Mouse (Mus musculus) Muller cell, postnatal 12 days (primary cell): ENCODE results near the gene Nr3c2.

ENCODE experiments used
- DNase-seq: peaks from one replicate; pipeline ENCODE4 v3.0.0-alpha.2; 2015; ENCODE audit errors: inconsistent ontology term

The Nr3c2 gene

DNA sequence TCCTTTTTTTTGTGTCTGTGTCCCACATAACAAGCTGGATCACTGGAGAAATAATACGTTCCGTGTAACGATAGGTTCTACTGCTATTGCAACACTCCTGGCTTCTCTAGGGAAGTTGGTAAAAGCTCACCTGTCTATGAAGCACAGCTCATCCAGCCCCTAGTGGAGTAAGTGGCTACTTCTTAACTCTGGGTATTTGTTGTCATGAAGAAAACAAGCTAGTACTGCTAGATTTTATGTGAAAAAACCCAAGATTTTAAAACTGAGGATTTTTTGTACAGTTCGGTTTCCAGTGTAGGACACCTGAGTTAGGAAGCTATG is 271.2 kb downstream of the Nr3c2 start:
- no peak for DNase-seq

GRCm38 (mm10) chr8:77173075-77173657 is 273.9 kb downstream of the Nr3c2 start:
- no peak for DNase-seq

GRCm38 (mm10) chr8:77173736-77174135 is 274.5 kb downstream of the Nr3c2 start:
- peak; percentile 3 for DNase-seq

GRCm38 (mm10) chr8:77175471-77175870 is 276.2 kb downstream of the Nr3c2 start:
- no peak for DNase-seq

GRCm38 (mm10) chr8:77176343-77176742 is 277.1 kb downstream of the Nr3c2 start:
- DNase-seq, result no peak

GRCm38 (mm10) chr8:77185816-77186215 is 286.6 kb downstream of the Nr3c2 start:
- no peak for DNase-seq

GRCm38 (mm10) chr8:77186914-77187536 is 287.8 kb downstream of the Nr3c2 start:
- DNase-seq, result no peak

DNA sequence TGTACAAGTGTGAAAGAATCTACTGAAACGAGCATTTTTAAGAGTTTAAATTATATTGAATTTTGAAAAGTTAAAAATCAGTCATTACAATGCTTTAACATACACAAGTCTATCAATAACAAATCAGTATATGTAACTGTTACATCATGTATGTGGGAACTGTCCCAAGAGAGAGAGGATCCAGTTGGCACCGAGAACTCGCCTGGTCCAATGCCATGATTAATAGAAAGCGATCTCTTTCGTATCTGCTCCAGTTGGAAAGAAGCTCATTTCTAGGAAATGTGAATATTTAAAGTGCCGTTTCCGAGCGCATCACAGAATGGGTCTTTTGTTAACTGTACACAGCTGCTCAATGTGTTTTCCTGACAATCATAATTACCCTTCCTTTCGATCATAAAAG is 288.5 kb downstream of the Nr3c2 start:
- peak; percentile 22 for DNase-seq

GRCm38 (mm10) chr8:77188298-77188697 is 289.1 kb downstream of the Nr3c2 start:
- no peak for DNase-seq

DNA sequence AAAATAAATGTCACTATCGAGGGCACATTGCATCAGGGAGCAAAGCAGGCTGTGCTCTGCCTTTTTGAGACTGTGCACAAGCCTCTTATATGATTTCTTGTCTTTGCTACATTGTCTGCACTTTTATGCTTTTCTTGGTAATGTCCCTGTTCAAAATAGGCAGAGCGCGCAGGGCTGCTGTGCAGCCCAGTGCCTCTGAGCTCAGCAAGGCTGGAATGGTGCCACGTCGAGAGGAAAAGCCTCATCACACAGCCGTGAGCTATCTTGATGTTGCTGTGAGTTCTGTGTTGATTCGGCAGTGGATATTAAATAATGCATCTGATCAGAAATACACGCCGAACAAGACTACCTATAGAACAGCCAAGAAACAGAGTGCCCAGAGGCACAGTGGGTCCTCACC is 290.1 kb downstream of the Nr3c2 start:
- DNase-seq, result no peak

DNA sequence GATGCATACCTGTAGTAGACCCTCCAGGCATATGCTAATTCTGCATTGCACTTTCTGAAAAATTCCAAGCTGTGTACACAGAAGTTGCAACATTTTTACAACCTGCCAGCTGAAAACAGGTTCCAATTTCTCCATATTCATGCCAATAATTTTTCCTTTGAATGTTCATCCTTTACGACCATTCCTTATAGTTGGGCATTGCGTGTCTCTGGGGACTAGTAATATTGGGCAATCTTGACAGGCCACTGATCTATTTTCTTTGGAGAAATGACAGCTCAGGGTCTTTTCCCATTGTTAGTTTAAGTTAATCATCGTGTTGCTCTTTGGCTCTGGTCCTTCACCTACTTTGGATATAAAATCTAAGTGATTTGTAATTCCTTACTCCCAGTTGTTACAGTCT is 291.2 kb downstream of the Nr3c2 start:
- no peak for DNase-seq

- DNase-seq, result no peak
Observed at GRCm38 (mm10) chr8:77209297-77209696, 310.1 kb downstream of the Nr3c2 start.

- no peak for DNase-seq
Observed at GRCm38 (mm10) chr8:77213893-77214464, 314.7 kb downstream of the Nr3c2 start.

- DNase-seq, result no peak
Observed at GRCm38 (mm10) chr8:77214665-77215064, 315.4 kb downstream of the Nr3c2 start.

GRCm38 (mm10) chr8:77215191-77215590 is 315.9 kb downstream of the Nr3c2 start:
- no peak for DNase-seq

DNA sequence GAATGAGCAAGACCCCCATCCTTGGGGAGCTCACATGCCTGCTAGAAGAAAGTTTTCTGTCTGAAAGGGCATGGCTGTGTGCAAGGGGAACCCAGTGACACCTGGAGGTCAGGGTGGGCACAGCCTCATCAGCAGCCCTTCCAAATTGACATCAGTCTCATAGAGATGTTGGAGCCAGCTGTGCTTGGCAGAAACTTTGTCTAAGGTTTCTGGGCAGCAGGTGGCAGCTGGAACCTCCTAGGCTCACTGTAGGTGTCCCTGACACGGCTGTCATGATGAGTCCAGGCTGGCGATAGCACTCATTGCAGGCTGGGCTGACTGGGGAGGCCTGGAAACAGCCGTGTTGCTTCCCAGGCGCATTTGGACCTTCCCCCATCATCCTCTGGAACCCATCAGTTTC is 323.9 kb downstream of the Nr3c2 start:
- no peak for DNase-seq

- no peak for DNase-seq
Observed at GRCm38 (mm10) chr8:77227742-77228141, 328.5 kb downstream of the Nr3c2 start.

DNA sequence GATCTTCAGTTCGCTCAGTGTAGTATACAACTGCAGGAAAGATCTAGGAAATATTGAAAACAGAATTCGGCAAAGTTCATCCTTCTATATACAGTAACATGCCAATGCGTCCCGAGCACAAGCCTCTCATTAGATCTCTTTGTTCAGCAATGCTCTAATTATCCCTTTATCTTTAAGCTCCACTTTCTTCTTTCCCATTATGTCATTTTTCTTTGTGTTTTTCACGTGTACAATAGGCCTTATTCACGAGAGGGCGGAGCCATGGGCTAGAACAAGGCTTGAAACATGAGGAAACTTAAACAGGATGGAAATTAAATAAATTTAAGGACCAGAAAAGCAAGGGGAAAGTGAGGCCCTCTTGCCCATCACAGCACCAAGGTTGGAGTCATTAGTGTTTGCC is 329.4 kb downstream of the Nr3c2 start:
- DNase-seq, result no peak

- peak; percentile 58 for DNase-seq
Observed at GRCm38 (mm10) chr8:77231211-77231610, 332.0 kb downstream of the Nr3c2 start.

- no peak for DNase-seq
Observed at GRCm38 (mm10) chr8:77231834-77232233, 332.6 kb downstream of the Nr3c2 start.

GRCm38 (mm10) chr8:77232411-77232810 is 333.2 kb downstream of the Nr3c2 start:
- DNase-seq, result no peak

- peak; percentile 36 for DNase-seq
Observed at GRCm38 (mm10) chr8:77236701-77237100, 337.5 kb downstream of the Nr3c2 start.

GRCm38 (mm10) chr8:77239462-77239861 is 340.2 kb downstream of the Nr3c2 start:
- no peak for DNase-seq

- no peak for DNase-seq
Observed at GRCm38 (mm10) chr8:77241381-77241780, 342.1 kb downstream of the Nr3c2 start.
